Mouse (Mus musculus): ENCODE results near the gene Urb1. TPM values are rescaled to one million over a fixed set of nuclear protein-coding genes. Genes with fewer than 3 reads are reported as not detected.

The Urb1 gene
- total and polyA plus RNA-seq, 3 experiments, result 4.6 to 17.3 (median 10.3) TPM

Other genes with a start within 250 kb of the Urb1 start
- gene Mis18a, start 83.0 kb downstream of the Urb1 start, total RNA-seq (2021), result 1 to 10 TPM; 2.8 to 3.7 TPM
- 3.9 and 5.0 TPM in 2 replicates for gene Mis18a, start 83.0 kb downstream of the Urb1 start, polyA plus RNA-seq (2012; rRNA removed)
- gene Mrap, start 72.2 kb downstream of the Urb1 start, total RNA-seq (2021), result 1,000 to 10,000 TPM in 1 of 2 experiments, 100 to 1,000 TPM in 1; 258 to 1,165 TPM
- gene Mrap, start 72.2 kb downstream of the Urb1 start, polyA plus RNA-seq (2012; rRNA removed), result 893 and 899 TPM in 2 replicates
- 1 to 10 TPM; 4.4 to 4.8 TPM for gene Eva1c, start 16.3 kb upstream of the Urb1 start, total RNA-seq (2021)
- gene Eva1c, start 16.3 kb upstream of the Urb1 start, polyA plus RNA-seq (2012; rRNA removed), result 7.6 and 8.9 TPM in 2 replicates
- gene Cfap298, start 124.7 kb upstream of the Urb1 start, total RNA-seq (2021), result 10 to 100 TPM; 28.8 to 34.2 TPM
- 70.4 and 77.5 TPM in 2 replicates for gene Cfap298, start 124.7 kb upstream of the Urb1 start, polyA plus RNA-seq (2012; rRNA removed)
- 10 to 100 TPM; 44.3 to 65.6 TPM for gene Synj1, start 200.9 kb upstream of the Urb1 start, total RNA-seq (2021)
- 23.4 and 27.5 TPM in 2 replicates for gene Synj1, start 200.9 kb upstream of the Urb1 start, polyA plus RNA-seq (2012; rRNA removed)
- gene Paxbp1, start 234.1 kb upstream of the Urb1 start, total RNA-seq (2021), result 10 to 100 TPM; 32.9 to 63.1 TPM
- gene Paxbp1, start 234.1 kb upstream of the Urb1 start, polyA plus RNA-seq (2012; rRNA removed), result 8.8 and 11.6 TPM in 2 replicates